Mouse (Mus musculus) heart, embryonic 16.5 days (tissue): Measurements from ENCODE around the gene D5Ertd579e. TPM values are rescaled to one million over a fixed set of nuclear protein-coding genes. Genes with fewer than 3 reads are reported as not detected.

Source experiments
- ATAC-seq: fragments of 200-750 bp; cut with Nextera tagmentation; replicated peaks from 2 replicates; pipeline ENCODE4 v1.8.0; 2017; ENCODE audit warnings: moderate number of reproducible peaks; ENCODE audit not compliant: insufficient read depth, low FRiP score; ENCODE audit errors: extremely low read depth
- H3K27ac ChIP-seq: fragments of 300-500 bp; sonication (generic); 2 replicates; pipeline ENCODE4 v1.5.1; 2014; ENCODE audit warnings: mild to moderate bottlenecking, low read length, control low read depth, moderate library complexity
- H3K27me3 ChIP-seq: fragments of 300-500 bp; sonication (generic); 2 replicates; pipeline ENCODE4 v1.6.1; 2014; ENCODE audit warnings: low read length, mixed read lengths; ENCODE audit not compliant: control insufficient read depth, insufficient read depth
- H3K36me3 ChIP-seq: fragments of 300-500 bp; sonication (generic); 2 replicates; pipeline ENCODE4 v1.6.1; 2014; ENCODE audit not compliant: control insufficient read depth, insufficient read depth
- H3K4me1 ChIP-seq: fragments of 300-500 bp; sonication (generic); 2 replicates; pipeline ENCODE4 v1.6.1; 2014; ENCODE audit warnings: low read length, mixed read lengths; ENCODE audit not compliant: control insufficient read depth, insufficient read depth
- H3K4me2 ChIP-seq: fragments of 300-500 bp; sonication (generic); 2 replicates; pipeline ENCODE4 v1.6.1; 2014; ENCODE audit warnings: low read depth, mild to moderate bottlenecking, control low read depth, low read length
- H3K4me3 ChIP-seq: fragments of 300-500 bp; sonication (generic); 2 replicates; pipeline ENCODE4 v1.5.1; 2014; ENCODE audit warnings: mild to moderate bottlenecking, control low read depth, low read length
- H3K9ac ChIP-seq: fragments of 300-500 bp; sonication (generic); 2 replicates; pipeline ENCODE4 v1.6.1; 2014; ENCODE audit warnings: low read length, control low read depth
- H3K9me3 ChIP-seq: fragments of 300-500 bp; sonication (generic); replicated peaks from 2 replicates; pipeline ENCODE4 v1.6.1; 2016; ENCODE audit warnings: low read length; ENCODE audit not compliant: control insufficient read depth
- WGBS: fragments of 180-500 bp; shearing (Covaris S2); extraction: QIAGEN DNeasy Blood & Tissue Kit; methylation state at CpG from one replicate; pipeline ENCODE4 v1.1.7; 2014; 5-methylcytosine and 5-hydroxymethylcytosine counted together
- polyA plus RNA-seq: library from polyadenylated mRNA; unstranded; fragments of >200 nt; fragmentation: Nextera tagmentation; extraction: Ambion mirVana; gene quantifications from 2 replicates; pipeline ENCODE4 v1.2.1, GENCODE M21; 2015

Gene D5Ertd579e
- 23.0 and 27.1 TPM in 2 replicates for polyA plus RNA-seq

- Histone ChIP-seq H3K4me2 (peak within 1 kb of the TSS; percentile 94), H3K36me3 (no peaks in the 10 kb centered on the region), H3K27me3 (no peaks in the 10 kb centered on the region), H3K27ac (peak within 1 kb of the TSS; percentile 93), H3K4me1 (peaks cover 22% of the 10 kb centered on the region), H3K9me3 (no peaks in the 10 kb centered on the region), H3K4me3 (peak within 1 kb of the TSS; percentile 86), H3K9ac (peak within 1 kb of the TSS; percentile 89)
- under 1% methylated on average over 88 of the region's 104 CpGs for WGBS
- ATAC-seq: peak; percentile 91
These were observed at the start of gene D5Ertd579e for GRCm38 (mm10) chr5:36695461-36696231. D5Ertd579e (minus strand) TSS chr5:36696024.

DNA sequence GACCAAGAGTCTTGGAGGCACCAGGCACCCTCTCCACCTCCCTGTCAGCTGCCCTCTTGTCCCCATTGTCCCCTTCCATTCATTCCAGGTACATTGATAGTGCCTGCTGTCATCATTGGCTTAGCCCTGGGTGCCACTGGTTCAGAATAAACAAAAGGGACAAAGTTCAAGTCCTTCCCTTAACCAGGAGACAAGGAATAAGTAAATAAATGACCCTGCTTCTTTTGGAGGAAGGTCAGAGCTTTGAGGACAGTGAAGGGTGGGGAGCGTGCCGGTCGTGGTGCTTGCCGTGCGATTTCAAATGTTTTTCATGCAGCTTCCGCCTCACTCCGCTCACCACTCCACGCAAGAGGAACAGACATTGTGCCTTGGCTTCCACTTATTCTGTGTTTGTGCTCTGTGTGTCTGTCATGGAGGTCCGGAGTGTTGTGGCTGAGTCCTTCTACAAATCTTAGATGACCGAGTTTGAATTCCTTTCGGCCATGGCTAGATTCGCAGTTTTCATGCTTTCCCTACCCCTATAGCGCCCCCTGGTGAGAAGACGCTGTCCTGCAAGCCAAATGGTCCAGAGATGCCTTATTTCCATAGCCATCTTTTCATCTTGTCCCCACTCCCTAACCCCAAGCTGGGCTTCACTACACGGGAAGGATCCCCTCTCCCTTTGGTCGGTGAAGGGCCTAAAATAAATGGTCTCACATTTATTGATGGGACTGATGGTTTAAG lies 46.5 kb upstream of the D5Ertd579e start:
- no peak overlapping the region for H3K9ac ChIP-seq
- peak overlapping the region; percentile 37; the same call in 1 of the 2 replicates for H3K4me2 ChIP-seq
- H3K9me3 ChIP-seq: no peaks in the 10 kb centered on the region
- H3K4me3 ChIP-seq: no peak overlapping the region
- H3K4me1 ChIP-seq: peaks cover 12% of the 10 kb centered on the region
- no peak overlapping the region for H3K27ac ChIP-seq
- H3K27me3 ChIP-seq: no peaks in the 10 kb centered on the region
- H3K36me3 ChIP-seq: no peaks in the 10 kb centered on the region
- ATAC-seq: no peak
- WGBS: 34% methylated on average over 16 of the region's 16 CpGs

- no peaks in the 10 kb centered on the region for H3K36me3 ChIP-seq
- H3K4me3 ChIP-seq: no peak overlapping the region
- 53% methylated on average over 4 of the region's 4 CpGs for whole genome bisulfite sequencing
- ATAC-seq: peak; percentile 56; the same call in 1 of the 2 replicates
- H3K9me3 ChIP-seq: no peaks in the 10 kb centered on the region
- H3K9ac ChIP-seq: no peak overlapping the region
- H3K27ac ChIP-seq: no peak overlapping the region
- no peak overlapping the region for H3K4me2 ChIP-seq
- no peaks in the 10 kb centered on the region for H3K27me3 ChIP-seq
- peaks cover 10% of the 10 kb centered on the region; the same call in 1 of the 2 replicates for H3K4me1 ChIP-seq
These were observed 44.0 kb upstream of the D5Ertd579e start for GRCm38 (mm10) chr5:36739829-36740228.

DNA sequence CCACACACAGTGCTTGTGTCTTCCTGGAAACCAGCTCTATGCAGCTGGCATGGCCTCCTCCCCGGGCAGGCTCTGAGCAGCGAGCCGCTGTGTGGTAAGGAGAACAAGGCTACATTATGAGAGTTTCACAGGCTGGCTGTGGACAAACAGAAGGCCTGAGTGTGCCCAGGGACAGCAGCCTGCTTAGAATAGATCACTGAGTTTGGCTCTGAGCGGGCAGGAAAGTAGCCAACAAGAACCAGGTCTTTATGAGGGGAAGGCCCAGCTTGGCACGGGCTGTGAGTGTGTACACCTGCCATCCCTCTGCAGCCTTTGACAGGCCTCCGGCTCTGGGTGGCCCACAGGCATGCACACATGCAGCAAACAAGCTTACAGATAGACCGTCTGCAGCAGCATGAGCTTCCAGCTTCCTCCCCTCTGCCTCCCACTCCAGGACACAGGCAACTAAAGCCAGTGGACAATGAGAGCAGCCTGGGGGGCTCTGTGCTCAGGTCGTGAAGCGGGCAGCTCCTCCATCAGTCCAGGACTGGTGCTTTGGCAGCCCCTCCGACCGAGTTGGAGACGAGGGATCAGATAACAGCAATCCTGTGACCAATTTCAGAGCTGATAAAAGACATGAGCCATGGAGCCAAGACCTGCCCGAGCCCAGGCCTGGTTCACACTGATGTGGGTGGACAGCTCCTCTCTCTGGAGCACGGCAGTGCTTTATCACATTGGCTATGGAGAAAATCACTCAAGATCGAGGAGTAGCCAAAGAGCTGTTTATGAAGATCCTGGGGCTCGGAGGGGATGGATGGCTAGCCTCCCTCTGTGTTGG lies 43.2 kb upstream of the D5Ertd579e start:
- Histone ChIP-seq H3K9ac (no peak overlapping the region), H3K27ac (no peak overlapping the region), H3K4me2 (no peak overlapping the region), H3K4me1 (peaks cover 10% of the 10 kb centered on the region; the same call in 1 of the 2 replicates), H3K4me3 (no peak overlapping the region), H3K9me3 (no peaks in the 10 kb centered on the region), H3K27me3 (no peaks in the 10 kb centered on the region), H3K36me3 (no peaks in the 10 kb centered on the region)
- 45% methylated on average over 16 of the region's 16 CpGs for WGBS
- no peak for ATAC-seq

DNA sequence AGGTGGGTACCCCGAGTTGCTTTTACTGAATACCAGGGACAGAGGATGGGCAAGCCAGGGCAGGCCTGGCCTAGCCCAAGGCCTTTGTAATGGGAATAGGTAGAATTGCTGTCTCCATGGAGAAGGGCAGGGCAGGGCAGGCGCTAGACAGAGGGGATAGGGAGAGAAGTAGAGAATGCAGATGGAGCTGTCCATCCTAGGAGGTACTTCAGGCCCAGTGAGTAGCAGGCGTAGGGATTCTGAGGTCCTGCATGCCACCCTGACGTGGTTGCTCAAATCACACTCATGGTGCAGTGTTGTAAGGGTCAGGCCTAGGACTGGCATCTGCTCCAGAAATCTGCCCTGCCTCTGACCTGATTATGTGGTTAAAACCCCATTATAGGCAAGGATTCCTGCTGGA lies 41.9 kb upstream of the D5Ertd579e start:
- H3K27me3 ChIP-seq: no peaks in the 10 kb centered on the region

DNA sequence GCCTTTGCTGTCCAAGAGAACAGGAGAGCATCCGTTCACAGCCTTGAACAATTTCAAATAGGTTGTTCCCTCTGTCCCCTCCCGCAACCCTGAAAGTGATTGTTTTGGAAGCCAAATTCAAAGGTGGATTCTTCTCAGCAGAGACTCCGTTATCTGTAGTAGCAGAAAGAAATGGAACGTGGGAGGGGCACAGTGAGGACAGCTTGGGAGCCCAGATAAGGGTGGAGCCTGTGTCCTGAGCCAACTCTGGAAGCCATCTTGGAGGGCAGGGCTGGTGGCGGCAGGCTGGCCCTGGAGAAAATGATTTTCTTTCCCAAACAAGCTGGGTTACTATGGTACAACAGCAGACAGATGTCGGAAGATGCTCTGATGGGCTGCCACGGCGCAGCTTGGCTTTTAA lies 40.2 kb upstream of the D5Ertd579e start:
- Histone ChIP-seq H3K9me3 (no peaks in the 10 kb centered on the region), H3K9ac (no peak overlapping the region), H3K4me2 (no peak overlapping the region), H3K27me3 (no peaks in the 10 kb centered on the region), H3K27ac (no peak overlapping the region), H3K4me1 (peaks cover 10% of the 10 kb centered on the region; the same call in 1 of the 2 replicates), H3K4me3 (no peak overlapping the region), H3K36me3 (no peaks in the 10 kb centered on the region)
- 52% methylated on average over 8 of the region's 8 CpGs for WGBS
- ATAC-seq: no peak

More for the DNA sequence above, 41.9 kb upstream of the D5Ertd579e start:
- Histone ChIP-seq H3K4me1 (peaks cover 10% of the 10 kb centered on the region; the same call in 1 of the 2 replicates), H3K4me3 (no peak overlapping the region), H3K9me3 (no peaks in the 10 kb centered on the region), H3K9ac (no peak overlapping the region), H3K4me2 (no peak overlapping the region), H3K27ac (no peak overlapping the region), H3K36me3 (no peaks in the 10 kb centered on the region)
- WGBS: 66% methylated on average over 4 of the region's 4 CpGs
- no peak for ATAC-seq

DNA sequence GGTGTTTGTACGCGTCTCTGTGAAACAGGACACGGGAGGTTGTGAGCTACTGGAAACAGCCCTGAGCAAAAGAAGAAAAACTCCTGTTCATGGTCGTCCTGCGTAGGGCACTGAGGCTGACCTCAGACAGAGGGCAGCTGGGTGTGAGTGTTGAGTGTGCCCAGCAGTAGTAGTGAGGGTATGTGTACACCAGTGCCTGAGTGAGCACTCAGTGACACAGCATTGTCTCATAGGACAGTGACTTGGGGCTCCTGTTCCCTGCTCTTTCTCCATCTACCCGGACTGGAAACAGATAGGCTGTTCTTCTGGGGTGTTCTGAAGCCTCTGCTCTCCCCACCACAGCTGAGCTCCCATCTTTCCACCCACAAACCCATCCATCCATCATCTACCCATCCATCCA lies 39.3 kb upstream of the D5Ertd579e start:
- 80% methylated on average over 6 of the region's 6 CpGs for WGBS
- no peaks in the 10 kb centered on the region for H3K9me3 ChIP-seq
- H3K9ac ChIP-seq: no peak overlapping the region
- peaks cover 10% of the 10 kb centered on the region; the same call in 1 of the 2 replicates for H3K4me1 ChIP-seq
- ATAC-seq: no peak
- no peaks in the 10 kb centered on the region for H3K27me3 ChIP-seq
- H3K36me3 ChIP-seq: no peaks in the 10 kb centered on the region
- H3K27ac ChIP-seq: no peak overlapping the region
- no peak overlapping the region for H3K4me3 ChIP-seq
- H3K4me2 ChIP-seq: no peak overlapping the region

- no peak overlapping the region for H3K27ac ChIP-seq
- H3K4me2 ChIP-seq: no peak overlapping the region
- WGBS: 60% methylated on average over 3 of the region's 3 CpGs
- no peak overlapping the region for H3K9ac ChIP-seq
- no peak for ATAC-seq
- no peaks in the 10 kb centered on the region for H3K27me3 ChIP-seq
- H3K4me1 ChIP-seq: peaks cover 4% of the 10 kb centered on the region; the same call in 1 of the 2 replicates
- no peaks in the 10 kb centered on the region for H3K9me3 ChIP-seq
- H3K4me3 ChIP-seq: no peak overlapping the region
- no peaks in the 10 kb centered on the region for H3K36me3 ChIP-seq
These were observed 37.6 kb upstream of the D5Ertd579e start for GRCm38 (mm10) chr5:36733405-36733804.
